Mouse (Mus musculus) kidney, adult 2 months (tissue): ENCODE measurements around the gene Pex7.

Source experiments
- CTCF ChIP-seq: fragments of 200-500 bp; conservative IDR thresholded peaks from 2 replicates; pipeline ENCODE4 v1.5.1; 2011; ENCODE audit warnings: low read depth, mild to moderate bottlenecking, control low read depth, low read length, moderate library complexity, mixed read lengths; ENCODE audit not compliant: insufficient read depth, insufficient read length
- POLR2A ChIP-seq: fragments of 200-500 bp; IDR thresholded peaks from one replicate; pipeline ENCODE4 v1.6.1; 2011; ENCODE audit warnings: low read depth, low read length, control low read depth

GRCm38 (mm10) chr10:19877679-19878078 is 29.8 kb downstream of the Pex7 start:
- TF ChIP-seq CTCF (no peak), POLR2A (no peak)
